Mouse (Mus musculus): ENCODE results near the gene Nfib. TPM values are rescaled to one million over a fixed set of nuclear protein-coding genes. Genes with fewer than 3 reads are reported as not detected.
A peak's percentile ranks its signal among the peaks of the same experiment; 100 is the strongest.

The Nfib gene
- polyA plus RNA-seq, 1 experiment from 2014 or later: 149 TPM

DNA sequence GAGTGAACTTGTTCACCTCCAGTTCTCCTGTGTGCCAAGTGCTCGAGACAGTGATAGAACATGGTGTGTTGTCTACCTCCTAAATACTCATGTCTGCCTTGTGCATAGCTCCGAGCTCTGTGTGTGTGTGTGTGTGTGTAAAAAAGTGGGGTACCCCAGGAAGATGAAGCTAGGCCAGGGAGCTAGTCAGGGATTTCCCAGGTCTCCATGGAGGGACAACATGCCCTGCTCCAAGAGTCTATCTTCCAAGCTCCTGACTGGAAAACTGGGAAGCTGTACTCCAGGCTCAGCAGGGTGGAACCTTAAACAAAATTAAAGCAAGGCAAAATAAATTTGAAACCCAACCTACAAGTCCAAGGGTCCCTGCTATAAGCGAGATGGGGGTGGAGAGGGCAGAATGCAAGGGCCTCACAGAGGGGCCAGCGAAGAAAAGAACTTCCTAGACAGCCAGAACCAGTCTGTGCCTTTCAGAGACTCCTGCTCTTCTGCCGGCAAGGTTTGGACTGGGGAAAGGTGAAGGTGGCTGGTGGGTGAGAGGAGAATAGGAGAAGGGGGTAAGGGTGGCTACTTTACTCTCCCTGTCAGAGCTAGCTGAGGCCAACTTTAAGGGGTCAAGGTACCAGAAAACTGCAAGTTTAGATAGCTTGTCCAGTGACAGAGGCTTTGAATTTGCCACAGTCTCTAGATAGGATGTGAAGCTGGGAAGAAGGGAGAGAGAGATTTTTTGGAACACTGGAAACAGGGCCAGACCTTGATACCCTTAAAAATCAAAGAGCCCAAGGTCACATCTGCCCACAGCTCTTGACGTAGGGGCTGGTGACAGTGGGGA lies 169.7 kb downstream of the Nfib start:
- WGBS: 70% methylated on average over 6 of the region's 6 CpGs
- Histone ChIP-seq H3K4me3 (ENCODE audit: low read depth, low read length) (no peak overlapping the region; the same call in 1 of the 2 replicates), H3K27me3 (ENCODE audit: insufficient read depth, low read length) (peaks cover 5% of the 10 kb centered on the region; the same call in 1 of the 2 replicates), H3K9ac (peak overlapping the region; percentile 65; the same call in 1 of the 2 replicates), H3K4me1 (ENCODE audit: insufficient read depth) (peaks cover 30% of the 10 kb centered on the region; the same call in 1 of the 2 replicates), H3K9me3 (ENCODE audit: low read depth, low read length) (no peaks in the 10 kb centered on the region), H3K36me3 (ENCODE audit: insufficient read depth) (no peaks in the 10 kb centered on the region), H3K27ac (ENCODE audit: low read depth) (no peak overlapping the region), H3K4me2 (peak overlapping the region; percentile 84)
- ATAC-seq (ENCODE audit: insufficient read depth): no peak
- no peak for DNase-seq
- no peak for TF ChIP-seq CTCF (IDR thresholded peaks at IDR 0.05; ENCODE audit: low read depth)

- no peak overlapping the region for H3K4me3 ChIP-seq (ENCODE audit: low read depth, low read length)
- no peak for DNase-seq
- H3K4me2 ChIP-seq: peak overlapping the region; percentile 48
- H3K36me3 ChIP-seq (ENCODE audit: insufficient read depth): no peaks in the 10 kb centered on the region
- peaks cover 26% of the 10 kb centered on the region; the same call in 1 of the 2 replicates for H3K4me1 ChIP-seq (ENCODE audit: insufficient read depth)
- TF ChIP-seq CTCF (IDR thresholded peaks at IDR 0.05; ENCODE audit: low read depth): no peak
- no peaks in the 10 kb centered on the region for H3K9me3 ChIP-seq (ENCODE audit: low read depth, low read length)
- peaks cover 5% of the 10 kb centered on the region; the same call in 1 of the 2 replicates for H3K27me3 ChIP-seq (ENCODE audit: insufficient read depth, low read length)
- H3K27ac ChIP-seq (ENCODE audit: low read depth): peak overlapping the region; percentile 93
- 0 out of 2 replicates have a peak, but pooled peaks have one; percentile 4 for ATAC-seq (ENCODE audit: insufficient read depth)
- peak overlapping the region; percentile 4; the same call in 1 of the 2 replicates for H3K9ac ChIP-seq
- WGBS: 51% methylated on average over 3 of the region's 3 CpGs
Observed at GRCm38 (mm10) chr4:82533231-82533630, 172.3 kb downstream of the Nfib start.

DNA sequence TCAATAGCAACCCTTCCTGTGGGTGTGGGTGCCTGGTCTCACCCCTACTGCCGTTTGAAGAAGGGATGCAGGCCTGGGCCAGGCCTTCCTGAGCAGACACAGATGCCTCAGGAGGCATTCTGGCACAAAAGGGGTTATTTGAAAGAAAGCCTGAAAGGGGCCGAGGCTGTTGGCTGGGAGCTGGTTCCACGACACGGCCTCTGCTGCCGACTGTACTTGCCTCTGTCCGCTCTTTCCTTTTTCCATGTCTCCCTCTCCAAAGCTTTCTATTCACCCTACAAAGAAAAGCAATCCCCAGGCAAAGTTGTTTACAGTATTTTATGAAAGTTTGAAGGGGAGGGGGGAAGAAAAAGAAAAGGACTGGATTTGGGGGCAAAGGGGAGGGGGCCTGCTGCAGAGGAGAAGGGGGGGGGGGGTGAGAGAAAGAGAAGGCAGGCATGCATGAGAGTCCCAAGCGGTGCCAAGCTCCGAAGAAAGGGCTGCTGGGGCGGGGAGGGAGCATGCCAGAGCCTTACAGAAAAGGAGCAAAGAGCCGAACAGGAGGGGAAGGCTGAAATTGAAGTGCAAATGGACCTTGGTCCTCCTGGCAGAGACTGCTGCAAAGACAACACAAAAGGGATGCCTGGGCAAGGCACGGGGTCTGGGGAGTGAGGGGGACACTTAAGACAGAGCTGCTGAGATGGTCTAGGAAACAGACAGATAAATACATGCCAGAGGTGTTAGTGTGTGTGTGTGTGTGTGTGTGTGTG lies 172.9 kb downstream of the Nfib start:
- Histone ChIP-seq H3K4me1 (ENCODE audit: insufficient read depth) (peaks cover 26% of the 10 kb centered on the region; the same call in 1 of the 2 replicates), H3K27me3 (ENCODE audit: insufficient read depth, low read length) (peaks cover 5% of the 10 kb centered on the region; the same call in 1 of the 2 replicates), H3K9me3 (ENCODE audit: low read depth, low read length) (no peaks in the 10 kb centered on the region), H3K27ac (ENCODE audit: low read depth) (peak overlapping the region; percentile 93), H3K9ac (peak overlapping the region; percentile 4), H3K4me3 (ENCODE audit: low read depth, low read length) (no peak overlapping the region), H3K4me2 (peak overlapping the region; percentile 48), H3K36me3 (ENCODE audit: insufficient read depth) (no peaks in the 10 kb centered on the region)
- no peak for TF ChIP-seq CTCF (IDR thresholded peaks at IDR 0.05; ENCODE audit: low read depth)
- peak; percentile 70 for DNase-seq
- ATAC-seq (ENCODE audit: insufficient read depth): peak; percentile 33; the same call in 1 of the 2 replicates
- WGBS: 11% methylated on average over 11 of the region's 11 CpGs

DNA sequence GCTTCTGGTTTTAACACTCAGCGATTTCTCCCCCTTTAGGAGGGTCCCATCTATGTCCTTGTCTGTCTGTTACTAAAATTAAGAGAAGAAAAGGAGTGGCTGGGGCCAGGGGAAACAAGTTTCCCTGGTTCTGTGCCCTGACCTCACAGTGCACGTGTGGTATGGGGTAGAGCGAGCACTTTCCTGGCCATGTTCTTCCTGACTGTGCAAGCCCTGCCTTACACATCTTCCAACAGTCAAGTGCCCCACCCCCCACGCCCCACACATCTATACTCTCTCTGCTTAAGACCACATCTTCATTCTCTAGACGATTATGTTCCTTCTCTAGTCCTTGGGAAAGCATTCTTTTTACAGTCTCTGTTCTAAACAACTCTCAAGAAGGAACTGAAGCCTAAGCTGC lies 173.6 kb downstream of the Nfib start:
- no peaks in the 10 kb centered on the region for H3K9me3 ChIP-seq (ENCODE audit: low read depth, low read length)
- peak overlapping the region; percentile 4; the same call in 1 of the 2 replicates for H3K9ac ChIP-seq
- no peaks in the 10 kb centered on the region for H3K36me3 ChIP-seq (ENCODE audit: insufficient read depth)
- no peak overlapping the region for H3K4me3 ChIP-seq (ENCODE audit: low read depth, low read length)
- H3K4me1 ChIP-seq (ENCODE audit: insufficient read depth): peaks cover 26% of the 10 kb centered on the region; the same call in 1 of the 2 replicates
- peak overlapping the region; percentile 48 for H3K4me2 ChIP-seq
- 34% methylated on average over 5 of the region's 5 CpGs for WGBS
- DNase-seq (no peak), ATAC-seq (ENCODE audit: insufficient read depth) (peak; percentile 46; the same call in 1 of the 2 replicates)
- peak overlapping the region; percentile 93 for H3K27ac ChIP-seq (ENCODE audit: low read depth)
- H3K27me3 ChIP-seq (ENCODE audit: insufficient read depth, low read length): peaks cover 5% of the 10 kb centered on the region; the same call in 1 of the 2 replicates
- TF ChIP-seq CTCF (IDR thresholded peaks at IDR 0.05; ENCODE audit: low read depth): no peak

- no peak overlapping the region for H3K9ac ChIP-seq
- no peaks in the 10 kb centered on the region for H3K9me3 ChIP-seq (ENCODE audit: low read depth, low read length)
- no peaks in the 10 kb centered on the region for H3K27me3 ChIP-seq (ENCODE audit: insufficient read depth, low read length)
- DNase-seq: peak; percentile 73
- H3K4me3 ChIP-seq (ENCODE audit: low read depth, low read length): no peak overlapping the region
- no peaks in the 10 kb centered on the region for H3K36me3 ChIP-seq (ENCODE audit: insufficient read depth)
- peak overlapping the region; percentile 77 for H3K27ac ChIP-seq (ENCODE audit: low read depth)
- H3K4me1 ChIP-seq (ENCODE audit: insufficient read depth): peaks cover 22% of the 10 kb centered on the region; the same call in 1 of the 2 replicates
- H3K4me2 ChIP-seq: no peak overlapping the region; the same call in 1 of the 2 replicates
- peak; percentile 60 for ATAC-seq (ENCODE audit: insufficient read depth)
- whole genome bisulfite sequencing: 37% methylated on average over 3 of the region's 3 CpGs
- no peak for TF ChIP-seq CTCF (IDR thresholded peaks at IDR 0.05; ENCODE audit: low read depth)
Observed at GRCm38 (mm10) chr4:82530875-82531353, 174.6 kb downstream of the Nfib start.

DNA sequence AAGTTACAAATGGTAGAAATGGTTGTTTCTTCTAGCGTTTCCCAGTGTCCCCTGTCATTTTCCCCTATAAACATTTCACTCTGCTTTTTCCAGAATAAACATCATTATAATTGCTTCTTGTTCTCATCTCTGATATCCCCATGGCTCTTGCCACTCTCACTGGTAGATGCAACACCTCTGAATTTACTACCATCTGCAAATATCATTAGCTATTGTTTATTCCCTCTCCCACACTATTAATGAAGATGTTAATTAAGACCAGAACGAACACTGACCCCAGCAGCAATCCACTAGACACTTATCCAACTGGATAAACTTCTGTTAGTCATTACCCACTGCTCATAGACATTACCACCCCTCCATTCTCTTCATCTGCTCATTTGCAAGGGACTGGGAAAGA lies 176.6 kb downstream of the Nfib start:
- H3K27me3 ChIP-seq (ENCODE audit: insufficient read depth, low read length): no peaks in the 10 kb centered on the region
- no peak for TF ChIP-seq CTCF (IDR thresholded peaks at IDR 0.05; ENCODE audit: low read depth)
- ATAC-seq (ENCODE audit: insufficient read depth) (no peak), DNase-seq (no peak)
- no peak overlapping the region for H3K4me3 ChIP-seq (ENCODE audit: low read depth, low read length)
- H3K9me3 ChIP-seq (ENCODE audit: low read depth, low read length): no peaks in the 10 kb centered on the region
- H3K27ac ChIP-seq (ENCODE audit: low read depth): no peak overlapping the region
- 71% methylated on average over 2 of the region's 2 CpGs for WGBS
- H3K36me3 ChIP-seq (ENCODE audit: insufficient read depth): no peaks in the 10 kb centered on the region
- H3K4me2 ChIP-seq: no peak overlapping the region
- H3K4me1 ChIP-seq (ENCODE audit: insufficient read depth): peaks cover 20% of the 10 kb centered on the region; the same call in 1 of the 2 replicates
- H3K9ac ChIP-seq: no peak overlapping the region
